Mouse (Mus musculus): ENCODE measurements at regions not wholly inside any gene's neighbourhood (a gene's known extent, or its start where the extent isn't known, plus 50 kb on each side); places are given as distances from the start of the nearest gene placed in this dataset.

DNA sequence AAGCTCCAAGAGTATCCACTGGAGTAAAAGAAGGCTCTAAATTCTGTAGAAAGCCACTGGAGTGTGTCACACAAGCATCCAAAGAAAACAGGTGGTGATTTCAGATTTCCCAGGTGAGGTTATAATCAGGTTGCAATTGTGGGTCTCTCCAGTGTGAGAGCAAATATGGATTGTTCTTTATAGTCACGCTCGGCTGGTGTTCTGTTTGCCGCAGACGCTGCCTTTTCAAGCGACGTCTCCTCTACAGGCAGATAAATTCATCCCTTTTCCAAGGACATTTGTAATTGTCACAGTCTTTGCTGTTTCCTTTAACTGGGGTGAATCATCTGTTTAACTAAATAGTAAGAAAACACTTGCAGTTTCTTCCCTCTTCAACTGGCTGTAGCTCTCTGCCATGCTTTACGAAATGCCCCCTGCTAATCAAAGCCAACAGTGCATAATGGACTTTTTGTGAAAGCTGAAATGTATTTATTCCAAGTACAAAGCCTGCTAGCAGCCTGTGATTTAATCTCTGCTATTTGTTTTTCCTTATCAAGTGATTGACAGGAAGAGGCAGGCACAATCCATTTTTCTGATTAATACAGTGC, 502.4 kb downstream of the Trim52 start:
- DNase-seq (ENCODE audit: low read depth, low spot score): no peak

Data from retina, postnatal 7 days (tissue).